Mouse (Mus musculus) limb, embryonic 13.5 days (tissue): Measurements from ENCODE around the gene Cdh16. TPM values are rescaled to one million over a fixed set of nuclear protein-coding genes. Genes with fewer than 3 reads are reported as not detected.

Experiments
- ATAC-seq: fragments of 200-750 bp; cut with Nextera tagmentation; 2 replicates; pipeline ENCODE4 v1.8.0; 2017; ENCODE audit warnings: low read depth, moderate number of reproducible peaks, moderate TSS enrichment; ENCODE audit not compliant: low FRiP score
- H3K27ac ChIP-seq: fragments of 300-500 bp; sonication (generic); 2 replicates; pipeline ENCODE4 v1.5.1; 2015; ENCODE audit warnings: inconsistent platforms, mild to moderate bottlenecking, moderate library complexity
- H3K27me3 ChIP-seq: fragments of 300-500 bp; sonication (generic); 2 replicates; pipeline ENCODE4 v1.6.1; 2015; ENCODE audit warnings: mild to moderate bottlenecking, inconsistent platforms
- H3K36me3 ChIP-seq: fragments of 300-500 bp; sonication (generic); 2 replicates; pipeline ENCODE4 v1.6.1; 2015; ENCODE audit warnings: inconsistent platforms, mild to moderate bottlenecking, moderate library complexity
- H3K4me1 ChIP-seq: fragments of 300-500 bp; sonication (generic); 2 replicates; pipeline ENCODE4 v1.6.1; 2015; ENCODE audit warnings: inconsistent platforms
- H3K4me2 ChIP-seq: fragments of 300-500 bp; sonication (generic); replicated peaks from 2 replicates; pipeline ENCODE4 v1.6.1; 2015; ENCODE audit warnings: inconsistent platforms, mild to moderate bottlenecking, moderate library complexity
- H3K4me3 ChIP-seq: fragments of 300-500 bp; sonication (generic); 2 replicates; pipeline ENCODE4 v1.5.1; 2015; ENCODE audit warnings: moderate library complexity, mild to moderate bottlenecking, inconsistent platforms
- H3K9ac ChIP-seq: fragments of 300-500 bp; sonication (generic); 2 replicates; pipeline ENCODE4 v1.6.1; 2015; ENCODE audit warnings: mild to moderate bottlenecking, inconsistent platforms
- H3K9me3 ChIP-seq: fragments of 300-500 bp; sonication (generic); 2 replicates; pipeline ENCODE4 v1.6.1; 2016; ENCODE audit warnings: inconsistent platforms
- WGBS: fragments of 180-500 bp; shearing (Covaris S2); methylation state at CpG from one replicate; pipeline ENCODE4 v1.1.7; 2015; 5-methylcytosine and 5-hydroxymethylcytosine counted together
- polyA plus RNA-seq: library from polyadenylated mRNA; unstranded; fragments of >200 nt; fragmentation: Nextera tagmentation; extraction: Ambion mirVana; gene quantifications from 2 replicates; pipeline ENCODE4 v1.2.1, GENCODE M21; 2015

Gene Cdh16
- polyA plus RNA-seq, 1 experiment from 2014 or later: not detected

- Histone ChIP-seq H3K4me3 (no peak overlapping the region), H3K9me3 (no peaks in the 10 kb centered on the region), H3K4me1 (peaks cover 12% of the 10 kb centered on the region), H3K36me3 (no peaks in the 10 kb centered on the region), H3K4me2 (no peak overlapping the region), H3K27me3 (no peaks in the 10 kb centered on the region), H3K27ac (no peak overlapping the region), H3K9ac (no peak overlapping the region)
- 77% methylated on average over 12 of the region's 12 CpGs for WGBS
- no peak for ATAC-seq
These were observed 13.9 kb downstream of the Cdh16 start for GRCm38 (mm10) chr8:104610185-104610766.

- Histone ChIP-seq H3K27ac (no peak overlapping the region), H3K9me3 (no peaks in the 10 kb centered on the region), H3K27me3 (no peaks in the 10 kb centered on the region), H3K4me1 (peaks cover 12% of the 10 kb centered on the region), H3K4me2 (no peak overlapping the region), H3K9ac (no peak overlapping the region), H3K36me3 (no peaks in the 10 kb centered on the region), H3K4me3 (no peak overlapping the region)
- WGBS: 77% methylated on average over 8 of the region's 8 CpGs
- ATAC-seq: no peak
These were observed 15.0 kb downstream of the Cdh16 start for GRCm38 (mm10) chr8:104609222-104609621.

GRCm38 (mm10) chr8:104607944-104608343, 16.3 kb downstream of the Cdh16 start:
- no peak for ATAC-seq
- no peak overlapping the region for H3K9ac ChIP-seq
- 60% methylated on average over 2 of the region's 2 CpGs for WGBS

GRCm38 (mm10) chr8:104606329-104606728, 17.9 kb downstream of the Cdh16 start:
- peak; percentile 52 for ATAC-seq
- H3K9me3 ChIP-seq: no peaks in the 10 kb centered on the region
- H3K4me2 ChIP-seq: 0 out of 2 replicates have a peak overlapping the region, but pooled peaks have one; percentile 9
- no peak overlapping the region for H3K27ac ChIP-seq
- no peak overlapping the region for H3K9ac ChIP-seq
- no peaks in the 10 kb centered on the region for H3K36me3 ChIP-seq
- 23% methylated on average over 6 of the region's 6 CpGs for WGBS
- 0 out of 2 replicates have a peak, but pooled peaks cover 2% of the 10 kb centered on the region for H3K27me3 ChIP-seq
- peaks cover 18% of the 10 kb centered on the region for H3K4me1 ChIP-seq
- no peak overlapping the region for H3K4me3 ChIP-seq

More at GRCm38 (mm10) chr8:104607944-104608343, 16.3 kb downstream of the Cdh16 start:
- Histone ChIP-seq H3K36me3 (no peaks in the 10 kb centered on the region), H3K4me3 (no peak overlapping the region), H3K27me3 (no peaks in the 10 kb centered on the region), H3K9me3 (no peaks in the 10 kb centered on the region), H3K4me2 (no peak overlapping the region), H3K27ac (no peak overlapping the region), H3K4me1 (peaks cover 12% of the 10 kb centered on the region)

GRCm38 (mm10) chr8:104603245-104603593, 21.0 kb downstream of the Cdh16 start:
- Histone ChIP-seq H3K4me2 (peak overlapping the region; percentile 60), H3K9ac (0 out of 2 replicates have a peak overlapping the region, but pooled peaks have one; percentile 8)
- ATAC-seq: no peak

GRCm38 (mm10) chr8:104602468-104603244, 21.5 kb downstream of the Cdh16 start:
- peak overlapping the region; percentile 34 for H3K4me3 ChIP-seq
- WGBS: 17% methylated on average over 21 of the region's 21 CpGs
- H3K36me3 ChIP-seq: 0 out of 2 replicates have a peak, but pooled peaks cover 1% of the 10 kb centered on the region
- peaks cover 18% of the 10 kb centered on the region for H3K4me1 ChIP-seq
- peaks cover 7% of the 10 kb centered on the region; the same call in 1 of the 2 replicates for H3K27me3 ChIP-seq
- H3K4me2 ChIP-seq: peak overlapping the region; percentile 60
- no peak overlapping the region for H3K9ac ChIP-seq
- no peaks in the 10 kb centered on the region for H3K9me3 ChIP-seq
- ATAC-seq: peak; percentile 90
- H3K27ac ChIP-seq: no peak overlapping the region

More at GRCm38 (mm10) chr8:104603245-104603593, 21.0 kb downstream of the Cdh16 start:
- Histone ChIP-seq H3K27ac (no peak overlapping the region), H3K27me3 (peaks cover 7% of the 10 kb centered on the region; the same call in 1 of the 2 replicates), H3K4me3 (0 out of 2 replicates have a peak overlapping the region, but pooled peaks have one; percentile 34), H3K9me3 (no peaks in the 10 kb centered on the region), H3K36me3 (no peaks in the 10 kb centered on the region), H3K4me1 (peaks cover 18% of the 10 kb centered on the region)
- WGBS: 57% methylated on average over 4 of the region's 4 CpGs

GRCm38 (mm10) chr8:104601941-104602371, 22.2 kb downstream of the Cdh16 start:
- Histone ChIP-seq H3K4me1 (peaks cover 18% of the 10 kb centered on the region), H3K36me3 (peaks cover 7% of the 10 kb centered on the region; the same call in 1 of the 2 replicates), H3K27ac (no peak overlapping the region), H3K9me3 (no peaks in the 10 kb centered on the region), H3K9ac (no peak overlapping the region; the same call in 1 of the 2 replicates), H3K4me2 (peak overlapping the region; percentile 60), H3K27me3 (peaks cover 7% of the 10 kb centered on the region; the same call in 1 of the 2 replicates), H3K4me3 (peak overlapping the region; percentile 34)
- 0 out of 2 replicates have a peak, but pooled peaks have one; percentile 5 for ATAC-seq
- WGBS: 0% methylated on average over 12 of the region's 12 CpGs

GRCm38 (mm10) chr8:104601386-104601785, 22.8 kb downstream of the Cdh16 start:
- Histone ChIP-seq H3K27ac (no peak overlapping the region), H3K4me2 (peak overlapping the region; percentile 60), H3K4me3 (no peak overlapping the region), H3K9ac (0 out of 2 replicates have a peak overlapping the region, but pooled peaks have one; percentile 31), H3K4me1 (peaks cover 14% of the 10 kb centered on the region), H3K36me3 (peaks cover 11% of the 10 kb centered on the region; the same call in 1 of the 2 replicates), H3K27me3 (peaks cover 7% of the 10 kb centered on the region; the same call in 1 of the 2 replicates), H3K9me3 (no peaks in the 10 kb centered on the region)
- 22% methylated on average over 7 of the region's 7 CpGs for WGBS
- no peak for ATAC-seq

GRCm38 (mm10) chr8:104598496-104598895, 25.7 kb downstream of the Cdh16 start:
- Histone ChIP-seq H3K4me1 (peaks cover 6% of the 10 kb centered on the region), H3K36me3 (peaks cover 39% of the 10 kb centered on the region), H3K4me3 (no peak overlapping the region), H3K27me3 (peaks cover 7% of the 10 kb centered on the region; the same call in 1 of the 2 replicates), H3K9me3 (no peaks in the 10 kb centered on the region), H3K27ac (no peak overlapping the region), H3K9ac (no peak overlapping the region), H3K4me2 (no peak overlapping the region)
- WGBS: 41% methylated on average over 6 of the region's 6 CpGs
- ATAC-seq: no peak

- Histone ChIP-seq H3K27ac (no peak overlapping the region), H3K4me2 (no peak overlapping the region), H3K4me1 (peaks cover 6% of the 10 kb centered on the region), H3K9ac (no peak overlapping the region), H3K9me3 (no peaks in the 10 kb centered on the region), H3K4me3 (no peak overlapping the region), H3K36me3 (peaks cover 40% of the 10 kb centered on the region), H3K27me3 (peaks cover 7% of the 10 kb centered on the region; the same call in 1 of the 2 replicates)
- no peak for ATAC-seq
- WGBS: 66% methylated on average over 6 of the region's 6 CpGs
These were observed 26.5 kb downstream of the Cdh16 start for GRCm38 (mm10) chr8:104597656-104598055.

- H3K4me2 ChIP-seq: no peak overlapping the region
- no peak overlapping the region for H3K9ac ChIP-seq
- H3K36me3 ChIP-seq: peaks cover 40% of the 10 kb centered on the region
- no peak overlapping the region for H3K4me3 ChIP-seq
- WGBS: 82% methylated on average over 21 of the region's 21 CpGs
- no peak for ATAC-seq
- H3K4me1 ChIP-seq: peaks cover 9% of the 10 kb centered on the region
- no peaks in the 10 kb centered on the region for H3K9me3 ChIP-seq
- H3K27ac ChIP-seq: no peak overlapping the region
- H3K27me3 ChIP-seq: peaks cover 5% of the 10 kb centered on the region; the same call in 1 of the 2 replicates
These were observed 28.2 kb downstream of the Cdh16 start for GRCm38 (mm10) chr8:104595773-104596536.
